Mouse (Mus musculus) gastrocnemius, postnatal 36 days (tissue): ENCODE measurements at regions not wholly inside any gene's neighbourhood (a gene's known extent, or its start where the extent isn't known, plus 50 kb on each side); places are given as distances from the start of the nearest gene placed in this dataset.
A peak's percentile ranks its signal among the peaks of the same experiment; 100 is the strongest.

ENCODE experiments used
- DNase-seq, 2 experiments: peaks; one replicate each; pipeline ENCODE4 v3.0.0; 2022
- intact Hi-C: fragments of 180-260 bp; cut with DNase I; formaldehyde crosslinking; loops from one replicate; pipeline ENCODE4 v1.15.1; 2025

DNA sequence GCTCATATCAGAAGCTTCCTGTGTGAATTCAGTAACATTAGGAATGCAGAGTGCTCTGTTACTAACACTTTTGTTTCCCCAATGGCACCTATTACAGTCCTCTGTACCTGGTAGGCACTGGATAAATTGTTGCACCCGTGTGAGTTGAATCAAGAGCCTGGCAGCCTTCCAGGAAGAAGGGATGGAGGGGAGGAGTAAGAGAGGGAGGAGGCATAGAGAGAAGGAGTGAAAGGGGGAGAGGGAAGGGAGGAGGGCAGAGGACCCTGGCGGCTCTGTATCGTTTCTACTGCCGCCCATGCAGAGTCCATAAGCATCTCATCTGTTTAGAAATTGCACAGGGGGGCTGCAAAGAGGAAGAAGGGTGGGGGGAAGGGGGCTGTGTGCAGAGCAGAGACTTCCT is 215.7 kb upstream of the Zmiz1 start:
- no peak for DNase-seq
- intact Hi-C loops = no loop called here

GRCm38 (mm10) chr14:25243698-25244097 is 215.3 kb upstream of the Zmiz1 start:
- intact Hi-C loops = no loop called here
- no peak for DNase-seq

- intact Hi-C loops = no loop called here
- DNase-seq = no peak
These were observed 214.1 kb upstream of the Zmiz1 start for GRCm38 (mm10) chr14:25244841-25245240.

GRCm38 (mm10) chr14:25245691-25246090 is 213.3 kb upstream of the Zmiz1 start:
- DNase-seq = peak in 1 of 2 experiments; percentile 59
- intact Hi-C loops = no loop called here

GRCm38 (mm10) chr14:25248941-25249340 is 210.0 kb upstream of the Zmiz1 start:
- intact Hi-C loops = no loop called here
- DNase-seq = no peak

- intact Hi-C loops = no loop called here
- DNase-seq = no peak
These were observed 205.8 kb upstream of the Zmiz1 start for GRCm38 (mm10) chr14:25253016-25253850.

GRCm38 (mm10) chr14:25263121-25263520 is 195.9 kb upstream of the Zmiz1 start:
- DNase-seq = no peak
- intact Hi-C loops = no loop called here

DNA sequence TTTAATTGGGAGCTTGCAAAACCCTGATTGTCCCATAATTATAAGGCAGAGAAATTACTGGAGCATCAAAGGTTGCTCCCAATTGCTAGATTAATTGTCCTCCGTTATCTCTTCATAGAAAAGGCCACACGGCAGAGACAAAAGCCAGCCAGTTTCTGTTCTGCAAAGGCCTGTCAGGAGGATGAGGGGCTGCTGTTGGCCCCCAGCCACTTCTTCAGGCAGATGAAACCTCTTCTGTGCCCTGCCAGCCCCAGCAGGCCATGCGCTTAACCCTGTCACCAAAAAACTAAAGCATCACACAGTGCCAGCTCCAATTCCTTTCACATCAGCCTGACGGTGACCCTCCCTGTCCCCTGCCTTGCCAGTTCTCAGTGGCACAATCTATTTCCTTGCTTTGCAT is 192.1 kb upstream of the Zmiz1 start:
- intact Hi-C loops = no loop called here
- no peak for DNase-seq

- intact Hi-C loops = no loop called here
- no peak for DNase-seq
These were observed 190.8 kb upstream of the Zmiz1 start for GRCm38 (mm10) chr14:25268090-25268631.

DNA sequence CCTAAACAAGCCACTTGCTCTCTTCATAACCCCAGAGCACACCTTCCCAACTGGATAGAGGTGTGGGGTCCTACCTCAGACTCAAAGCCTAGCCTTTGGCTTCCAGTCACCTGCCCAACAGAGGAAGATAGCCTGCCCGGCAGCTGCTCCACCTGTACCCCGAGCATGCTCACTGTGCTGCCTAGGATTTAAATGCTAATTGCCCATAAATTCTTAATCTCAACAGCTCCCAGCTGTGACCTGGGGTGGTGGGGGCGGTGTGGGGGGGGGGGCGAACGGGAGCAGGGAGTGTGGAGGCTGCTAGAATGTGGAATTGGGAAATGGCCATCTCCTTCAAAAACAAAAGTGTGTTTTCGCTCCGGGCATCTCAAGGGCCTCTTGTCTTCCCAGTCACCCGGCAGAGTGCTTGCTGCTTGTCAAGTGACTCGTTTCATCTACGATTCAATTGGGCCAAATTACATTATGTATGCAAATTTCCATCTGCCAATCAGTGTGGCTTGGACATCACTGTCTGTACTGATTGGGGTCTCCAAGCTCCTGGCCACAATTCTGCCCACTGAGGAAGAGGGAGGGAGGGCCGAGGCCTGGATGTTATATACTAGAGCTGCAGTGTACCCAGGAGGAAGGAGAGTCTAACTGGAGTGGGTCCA is 188.6 kb upstream of the Zmiz1 start:
- DNase-seq = no peak
- intact Hi-C loops = no loop called here

DNA sequence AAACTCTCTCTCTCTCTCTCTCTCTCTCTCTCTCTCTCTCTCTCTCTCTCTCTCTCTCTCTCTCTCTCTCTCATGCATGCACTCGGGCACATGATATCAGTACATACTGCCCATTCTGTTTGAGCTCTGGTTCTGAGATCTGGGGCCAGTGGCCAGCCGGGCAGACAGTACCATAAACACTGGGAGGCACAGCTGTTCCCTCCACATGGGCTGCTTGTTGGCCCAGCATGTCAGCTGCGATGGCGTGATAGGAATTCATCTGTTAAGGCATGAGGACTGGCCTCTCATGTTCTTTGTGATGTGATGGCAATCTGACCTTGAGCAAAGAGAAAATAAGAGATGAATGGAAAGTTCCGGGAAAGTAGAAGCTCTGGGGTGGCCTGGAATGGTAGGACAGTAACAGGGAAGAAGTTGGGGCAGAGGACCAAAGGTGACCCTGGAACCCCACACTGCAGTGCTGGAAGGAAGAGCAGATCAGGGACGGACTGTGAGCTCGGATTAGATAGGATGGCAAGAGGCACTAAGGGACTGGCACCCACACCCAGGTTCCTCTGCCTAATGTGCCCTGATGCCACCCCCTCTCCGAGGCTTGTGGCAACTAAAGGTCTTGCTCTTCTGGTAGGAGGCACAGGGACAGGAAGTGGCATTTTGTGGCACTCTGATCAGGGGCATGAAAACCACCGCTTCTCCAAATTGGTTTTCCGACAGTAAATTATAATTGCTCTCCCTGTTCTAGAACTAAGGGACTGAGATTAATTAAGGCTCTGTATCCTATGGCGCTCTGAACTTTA is 186.4 kb upstream of the Zmiz1 start:
- DNase-seq = no peak
- intact Hi-C loops = no loop called here

GRCm38 (mm10) chr14:25279751-25280150 is 179.2 kb upstream of the Zmiz1 start:
- DNase-seq = no peak

DNA sequence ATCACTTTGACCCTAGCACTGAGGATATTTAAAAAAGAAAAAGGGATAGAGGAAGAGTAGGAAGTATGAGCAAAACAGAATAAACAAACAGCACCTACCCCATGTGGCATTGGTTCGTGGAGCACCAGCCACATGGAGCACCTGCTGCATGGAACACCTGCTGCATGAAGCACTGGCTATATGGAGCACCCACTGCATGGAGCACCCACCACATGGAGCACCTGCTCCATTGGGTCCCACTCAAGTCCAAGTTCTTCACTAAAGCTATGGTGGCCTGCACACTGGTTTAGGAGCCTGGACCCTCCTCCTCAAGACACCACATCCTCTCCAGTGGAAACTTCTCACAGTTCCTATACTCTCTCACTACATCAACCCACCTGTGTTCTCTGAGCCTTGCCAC is 166.4 kb upstream of the Zmiz1 start:
- no peak for DNase-seq
- intact Hi-C loops = no loop called here

More at GRCm38 (mm10) chr14:25279751-25280150, 179.2 kb upstream of the Zmiz1 start:
- intact Hi-C loops = no loop called here

DNA sequence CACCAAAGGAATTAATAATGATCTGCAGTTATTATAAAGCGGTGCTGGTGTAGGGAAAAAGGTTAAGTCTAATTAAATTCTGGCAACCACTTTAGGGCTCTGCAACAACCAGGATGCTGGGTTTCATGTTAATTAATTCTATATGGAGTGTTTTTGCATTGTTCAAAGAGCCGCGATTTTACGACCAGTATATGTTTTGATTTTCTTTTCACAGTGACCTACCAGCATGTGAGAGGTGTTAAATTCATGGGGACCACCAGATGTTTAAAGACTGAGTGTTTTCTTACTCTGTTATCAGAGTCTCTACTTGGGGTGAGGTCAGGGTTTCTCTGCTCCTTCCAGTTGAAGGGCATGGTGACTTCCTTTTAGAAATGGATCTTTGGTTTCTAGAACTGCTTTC is 164.8 kb upstream of the Zmiz1 start:
- intact Hi-C loops = no loop called here
- DNase-seq = no peak

DNA sequence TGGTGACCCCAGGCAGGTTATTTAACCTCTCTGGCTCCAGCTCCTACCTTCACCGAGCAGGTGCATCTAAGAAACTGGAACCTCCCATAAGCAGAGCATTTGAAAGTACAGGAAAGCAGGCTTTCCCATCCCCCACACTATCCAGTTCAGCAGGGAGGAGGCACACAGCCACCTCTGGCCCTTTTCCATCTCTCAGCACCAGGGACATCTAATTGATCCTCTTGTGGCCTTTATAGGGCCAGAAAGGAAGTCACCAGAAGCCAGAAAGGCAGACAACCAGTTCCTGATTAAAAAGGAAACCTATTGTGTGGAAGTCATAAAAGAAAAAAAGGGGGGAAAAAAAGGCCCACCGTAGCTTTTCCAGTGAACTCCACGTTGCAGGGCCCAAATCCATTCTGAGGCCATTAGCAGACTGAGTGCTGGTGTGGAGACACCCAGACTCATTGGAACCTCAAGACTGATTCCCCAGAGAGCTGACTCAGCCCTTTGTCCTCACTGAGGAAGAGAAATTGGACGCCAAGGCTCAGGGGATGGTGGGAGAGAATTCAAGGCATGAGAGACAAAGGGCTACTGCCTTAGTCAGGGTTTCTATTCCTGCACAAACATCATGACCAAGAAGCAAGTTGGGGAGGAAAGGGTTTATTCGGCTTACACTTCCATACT is 163.2 kb upstream of the Zmiz1 start:
- no peak for DNase-seq
- intact Hi-C loops = no loop called here

- no peak for DNase-seq
- intact Hi-C loops = loop anchor here (5.0 to 10.0 kb wide), 2 partner anchors 158 to 265 kb away; partner anchors contain the start of gene Zmiz1
These were observed 159.3 kb upstream of the Zmiz1 start for GRCm38 (mm10) chr14:25299673-25300190.

GRCm38 (mm10) chr14:25301336-25302031 is 157.5 kb upstream of the Zmiz1 start:
- intact Hi-C loops = loop anchor here (5.0 to 10.0 kb wide), 2 partner anchors 156 to 263 kb away; partner anchors contain the start of gene Zmiz1

DNA sequence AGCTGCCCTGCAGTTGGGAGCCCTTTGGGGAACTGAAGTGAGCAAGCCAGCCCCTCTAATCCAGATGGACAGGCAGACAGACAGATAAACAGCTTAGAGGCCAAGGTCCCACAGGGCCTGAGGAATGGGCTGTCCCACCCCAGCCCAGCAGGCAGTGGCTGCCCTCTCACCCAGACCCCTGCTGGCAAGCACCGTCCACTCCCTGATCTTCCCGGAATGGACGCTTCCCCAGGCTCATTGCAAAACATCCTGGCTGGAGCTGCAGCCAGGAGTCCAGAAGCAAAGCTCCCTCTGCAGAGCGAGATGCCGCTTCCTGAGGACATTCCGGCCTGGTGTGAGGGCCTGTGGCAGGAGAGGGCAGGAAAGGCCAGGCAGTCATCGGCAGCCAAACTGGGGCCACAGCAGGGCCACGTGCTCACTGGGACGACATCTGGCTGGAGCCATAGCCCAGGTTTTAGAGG is 154.6 kb upstream of the Zmiz1 start:
- intact Hi-C loops = loop anchor here (5.0 to 10.0 kb wide), 2 partner anchors 153 to 260 kb away; partner anchors contain the start of gene Zmiz1
- DNase-seq = peak; percentile 75 to 82

More at GRCm38 (mm10) chr14:25301336-25302031, 157.5 kb upstream of the Zmiz1 start:
- DNase-seq = no peak

DNA sequence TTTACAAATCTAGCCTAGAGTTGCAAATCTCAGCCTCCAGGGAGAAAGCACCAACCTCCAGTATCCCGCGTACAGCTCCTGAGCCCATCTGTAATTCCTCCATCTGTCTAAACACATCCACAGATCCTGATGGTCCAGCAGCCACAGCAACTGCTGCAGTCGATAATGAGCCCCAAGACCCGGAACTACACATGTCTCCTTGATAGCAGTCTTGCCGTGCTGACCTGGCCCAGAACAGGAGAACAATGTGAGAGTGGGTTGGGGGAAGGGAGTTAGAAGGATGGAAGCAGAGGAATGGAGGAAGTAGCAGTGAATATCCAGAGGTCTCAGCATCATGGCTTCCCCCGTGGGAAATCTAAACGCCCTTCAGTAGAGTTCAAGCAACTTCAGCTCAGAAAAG is 152.8 kb upstream of the Zmiz1 start:
- intact Hi-C loops = loop anchor here (10.0 kb wide), 1 partner anchor 259 kb away; no protein-coding TSS in a partner anchor
- no peak for DNase-seq
